Mouse (Mus musculus): Measurements from ENCODE around the gene Ice1.

Ice1 gene

GRCm38 (mm10) chr13:70582517-70582916 is 54.9 kb downstream of the Ice1 start:
- DNase-seq (ENCODE audit: low read depth in 1 of 2, low spot score in 2 of 2): no peak

GRCm38 (mm10) chr13:70581509-70581908 is 55.9 kb downstream of the Ice1 start:
- no peak for DNase-seq (ENCODE audit: low read depth in 1 of 2, low spot score in 2 of 2)

GRCm38 (mm10) chr13:70574216-70574615 is 63.2 kb downstream of the Ice1 start:
- no peak for DNase-seq (ENCODE audit: low read depth in 1 of 2, low spot score in 2 of 2)

- no peak for DNase-seq (ENCODE audit: low read depth in 1 of 2, low spot score in 2 of 2)
Measured at GRCm38 (mm10) chr13:70567889-70568288, 69.5 kb downstream of the Ice1 start.

- no peak for DNase-seq (ENCODE audit: low read depth in 1 of 2, low spot score in 2 of 2)
Measured at GRCm38 (mm10) chr13:70553456-70553855, 84.0 kb downstream of the Ice1 start.

GRCm38 (mm10) chr13:70547457-70547856 is 90.0 kb downstream of the Ice1 start:
- DNase-seq (ENCODE audit: low read depth in 1 of 2, low spot score in 2 of 2): no peak

GRCm38 (mm10) chr13:70545261-70545660 is 92.2 kb downstream of the Ice1 start:
- no peak for DNase-seq (ENCODE audit: low read depth in 1 of 2, low spot score in 2 of 2)

GRCm38 (mm10) chr13:70539842-70540241 is 97.6 kb downstream of the Ice1 start:
- no peak for DNase-seq (ENCODE audit: low read depth in 1 of 2, low spot score in 2 of 2)

GRCm38 (mm10) chr13:70533412-70533811 is 104.0 kb downstream of the Ice1 start:
- no peak for DNase-seq (ENCODE audit: low read depth in 1 of 2, low spot score in 2 of 2)

- DNase-seq (ENCODE audit: low read depth in 1 of 2, low spot score in 2 of 2): no peak
Measured at GRCm38 (mm10) chr13:70532719-70533118, 104.7 kb downstream of the Ice1 start.

GRCm38 (mm10) chr13:70517651-70518050 is 119.8 kb downstream of the Ice1 start:
- DNase-seq (ENCODE audit: low read depth in 1 of 2, low spot score in 2 of 2): no peak

GRCm38 (mm10) chr13:70515004-70515403 is 122.4 kb downstream of the Ice1 start:
- no peak for DNase-seq (ENCODE audit: low read depth in 1 of 2, low spot score in 2 of 2)

GRCm38 (mm10) chr13:70510199-70510598 is 127.2 kb downstream of the Ice1 start:
- no peak for DNase-seq (ENCODE audit: low read depth in 1 of 2, low spot score in 2 of 2)

GRCm38 (mm10) chr13:70509375-70510016 is 127.9 kb downstream of the Ice1 start:
- DNase-seq (ENCODE audit: low read depth in 1 of 2, low spot score in 2 of 2): no peak

GRCm38 (mm10) chr13:70508708-70509374 is 128.6 kb downstream of the Ice1 start:
- no peak for DNase-seq (ENCODE audit: low read depth in 1 of 2, low spot score in 2 of 2)
